Mouse (Mus musculus) embryonic fibroblast, embryonic 13.5 days (primary cell): Measurements from ENCODE around the gene Gtf2h1.
A peak's percentile ranks its signal among the peaks of the same experiment; 100 is the strongest.

ENCODE experiments used
- CTCF ChIP-seq: IDR thresholded peaks from 2 replicates; pipeline ENCODE4 v1.5.1; 2011; ENCODE audit warnings: mild to moderate bottlenecking, control low read depth, low read length, moderate library complexity, borderline replicate concordance; ENCODE audit not compliant: insufficient read depth
- POLR2A ChIP-seq: IDR thresholded peaks from 2 replicates; pipeline ENCODE4 v1.6.1; 2011; ENCODE audit warnings: low read depth, mild to moderate bottlenecking, control low read depth, low read length, moderate library complexity

GRCm38 (mm10) chr7:46770706-46771105, 25.2 kb upstream of the Gtf2h1 start:
- TF ChIP-seq POLR2A (no peak), CTCF (peak; percentile 87; the same call in 1 of the 2 replicates)
